Mouse (Mus musculus) WW6 (cell line): ENCODE measurements around the gene Mtmr3.

Experiments used
- DNase-seq: peaks from one replicate; pipeline ENCODE4 v3.0.0-alpha.2; 2013; ENCODE audit warnings: low read depth, low spot score

The Mtmr3 gene

GRCm38 (mm10) chr11:4464616-4465015, 130.0 kb downstream of the Mtmr3 start:
- no peak for DNase-seq

- DNase-seq, result no peak
These were observed 130.5 kb downstream of the Mtmr3 start for GRCm38 (mm10) chr11:4464186-4464585.

GRCm38 (mm10) chr11:4462868-4463267, 131.8 kb downstream of the Mtmr3 start:
- DNase-seq, result no peak

DNA sequence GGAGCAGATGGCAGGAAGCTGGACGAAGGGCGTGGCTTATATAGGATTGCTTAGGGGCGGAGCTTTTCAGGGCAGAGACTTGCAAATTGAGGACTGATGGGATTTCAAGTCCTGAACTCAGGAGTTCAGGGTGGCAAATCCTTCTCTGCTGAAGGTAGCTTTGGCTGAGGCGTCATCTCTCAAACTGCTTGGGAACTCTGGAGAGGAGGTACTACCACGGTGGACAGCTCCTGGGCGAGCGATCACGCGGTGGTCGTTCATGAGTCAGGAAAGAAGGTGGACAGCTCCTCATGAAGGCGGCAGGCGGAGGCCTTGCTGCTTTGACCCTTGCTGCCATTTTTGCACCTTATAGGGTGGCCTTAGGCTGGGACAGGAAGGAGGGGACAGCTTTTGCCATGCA, 133.5 kb downstream of the Mtmr3 start:
- peak; percentile 68 for DNase-seq

DNA sequence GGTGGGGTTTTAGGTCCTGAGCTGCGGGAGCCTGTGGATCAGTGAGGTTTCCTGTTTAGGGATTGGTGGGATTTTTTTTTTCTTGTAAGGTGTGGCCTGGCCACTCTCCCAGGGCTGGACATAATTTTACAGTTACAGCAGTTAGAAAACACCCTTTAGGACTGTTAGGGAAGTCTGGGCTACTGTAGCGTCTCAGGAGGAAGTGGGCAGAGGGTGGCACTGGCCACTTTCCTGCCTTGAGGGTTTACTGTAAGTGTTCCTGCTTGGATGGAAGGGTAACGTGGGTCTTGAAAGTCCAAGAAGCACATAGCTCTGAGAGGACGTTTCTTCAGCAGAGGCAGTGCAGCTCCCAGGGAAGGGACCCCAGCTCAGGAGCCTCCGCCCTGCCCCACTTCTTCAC, 134.0 kb downstream of the Mtmr3 start:
- no peak for DNase-seq

GRCm38 (mm10) chr11:4454895-4455535, 139.6 kb downstream of the Mtmr3 start:
- DNase-seq, result no peak

- no peak for DNase-seq
These were observed 142.0 kb downstream of the Mtmr3 start for GRCm38 (mm10) chr11:4452467-4453184.

DNA sequence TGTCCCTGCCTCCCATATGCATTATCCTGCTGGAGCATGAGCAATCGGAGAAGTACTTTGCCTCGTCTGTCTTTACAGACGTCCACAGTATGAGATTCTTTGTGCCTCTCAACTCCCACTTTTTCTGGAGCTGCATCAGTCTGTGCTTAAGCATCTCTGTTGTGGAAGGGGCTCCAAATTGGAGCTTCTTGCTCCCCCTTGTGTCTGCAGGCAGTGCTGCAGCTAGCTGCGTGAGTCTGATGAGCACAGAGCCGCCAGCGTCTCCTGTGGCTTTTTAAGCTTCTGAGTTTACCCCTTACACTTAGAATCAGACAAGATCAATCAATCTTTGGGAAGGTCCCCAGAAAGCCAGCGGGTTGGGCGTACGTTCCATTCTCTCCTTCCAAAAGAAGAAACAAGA, 143.5 kb downstream of the Mtmr3 start:
- peak; percentile 72 for DNase-seq

DNA sequence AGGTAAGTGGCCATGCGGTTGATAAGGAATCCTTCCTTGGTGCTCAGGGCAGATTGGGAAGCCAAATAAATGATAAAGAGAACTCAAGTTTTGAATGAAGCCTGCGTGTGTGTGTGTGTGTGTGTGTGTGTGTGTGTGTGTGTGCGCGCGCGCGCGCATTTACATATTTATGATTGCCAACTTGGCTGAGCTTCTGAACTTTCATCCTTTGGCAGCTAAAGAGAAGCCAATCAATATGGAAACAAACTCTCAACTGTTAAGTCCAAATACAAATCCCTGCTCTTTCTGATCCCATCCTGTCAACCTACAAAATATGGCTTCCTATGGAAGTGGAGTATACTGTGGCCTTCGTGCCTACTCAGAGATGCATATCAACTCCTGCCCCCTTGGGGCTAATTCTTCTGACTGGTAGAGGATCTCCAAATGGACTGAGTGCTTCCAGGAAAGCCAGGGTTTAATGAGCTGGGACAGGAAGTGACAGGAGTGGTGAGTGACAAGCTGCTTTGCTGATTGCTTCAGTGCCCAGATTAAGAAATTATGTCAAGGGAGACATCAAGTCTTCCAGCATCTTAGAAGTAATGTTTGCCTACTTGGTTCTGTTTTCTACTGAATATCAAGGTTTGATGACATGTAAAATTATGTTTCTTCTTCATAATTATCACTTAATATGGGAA, 148.3 kb downstream of the Mtmr3 start:
- DNase-seq, result no peak

DNA sequence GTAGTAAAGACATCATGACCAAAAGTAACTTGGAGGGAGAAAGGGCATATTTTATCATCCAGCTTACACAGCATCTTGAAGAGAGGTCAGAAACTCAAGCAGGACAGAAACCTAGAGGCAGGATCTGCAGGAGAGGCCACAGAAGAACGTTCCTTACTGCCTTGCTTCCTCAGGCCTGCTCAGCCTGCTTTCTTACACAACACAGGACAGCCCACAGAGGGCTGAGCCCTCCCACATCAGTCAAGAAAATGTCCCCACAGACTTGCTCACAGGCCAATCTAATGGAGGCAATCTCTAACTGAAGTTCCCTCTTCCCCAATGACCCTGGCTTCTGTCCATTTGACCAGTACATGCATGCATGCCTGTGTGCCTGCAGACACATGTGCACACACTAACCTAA, 152.4 kb downstream of the Mtmr3 start:
- DNase-seq, result no peak

- DNase-seq, result peak; percentile 75
These were observed 153.7 kb downstream of the Mtmr3 start, which contains the start of gene Hormad2 for GRCm38 (mm10) chr11:4440978-4441377. Gene Hormad2 (minus strand): TSS chr11:4441105.

DNA sequence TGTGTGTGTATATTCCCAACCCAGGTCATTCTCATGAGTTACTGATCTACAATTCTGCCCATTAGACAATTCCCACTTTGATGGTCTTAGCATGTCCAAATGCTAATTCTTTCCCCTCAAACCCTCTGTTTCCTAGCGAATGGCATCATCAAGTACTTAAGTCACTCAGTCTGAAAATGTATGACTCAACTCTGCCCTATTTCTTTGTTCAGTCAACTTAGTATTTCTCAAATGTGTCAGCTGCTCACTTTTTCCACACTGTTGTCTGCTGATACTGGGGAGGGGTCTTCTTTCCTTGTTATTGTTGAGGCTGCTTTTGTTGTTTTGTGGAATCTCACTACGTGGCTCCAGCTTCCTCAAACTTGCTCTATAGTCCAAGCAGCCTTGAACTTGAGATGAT, 156.5 kb downstream of the Mtmr3 start:
- DNase-seq, result no peak

GRCm38 (mm10) chr11:4437318-4437717, 157.3 kb downstream of the Mtmr3 start:
- DNase-seq, result no peak

DNA sequence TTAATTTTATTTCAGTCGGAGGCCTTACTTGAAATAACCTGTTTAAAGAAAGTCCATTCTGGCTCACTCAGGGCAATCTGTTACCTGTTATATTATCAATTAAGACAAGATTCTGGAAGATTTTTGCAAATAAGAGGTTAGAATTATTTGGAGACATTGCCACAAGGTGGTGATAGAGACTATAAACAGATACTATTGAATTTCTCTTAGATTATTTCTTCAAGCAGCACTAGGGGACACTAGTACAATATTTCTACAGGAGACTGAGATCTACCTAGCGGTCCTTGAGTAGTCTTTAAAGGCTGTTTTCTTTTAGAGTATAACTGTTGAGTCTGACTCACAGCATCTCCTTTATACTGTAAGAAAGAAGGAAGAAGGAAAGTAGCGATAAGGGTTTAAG, 158.0 kb downstream of the Mtmr3 start:
- no peak for DNase-seq

DNA sequence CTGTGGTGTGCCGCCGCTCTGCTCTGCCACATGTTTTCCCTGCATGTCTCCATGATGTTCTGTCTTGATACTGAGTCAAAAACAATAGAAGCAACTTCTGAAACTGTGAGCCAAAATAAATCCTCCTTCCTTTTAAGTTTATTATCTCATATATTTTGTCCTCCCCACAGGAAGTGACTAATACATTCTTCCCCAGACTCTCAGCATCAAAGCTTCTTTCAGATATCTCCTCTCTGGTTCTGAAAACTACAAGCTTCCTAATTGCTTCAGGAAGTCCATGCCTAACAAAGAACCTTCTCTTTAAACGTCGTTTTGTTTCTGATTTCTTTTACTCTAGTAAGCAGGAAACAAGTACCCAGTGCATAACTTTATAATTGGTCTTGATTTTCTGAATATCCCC, 160.2 kb downstream of the Mtmr3 start:
- DNase-seq, result no peak
